Mouse (Mus musculus) neural tube, embryonic 11.5 days (tissue): ENCODE data around the gene Tbc1d19. TPM values are rescaled to one million over a fixed set of nuclear protein-coding genes. Genes with fewer than 3 reads are reported as not detected.

Source experiments
- ATAC-seq: fragments of 200-750 bp; cut with Nextera tagmentation; 2 replicates; pipeline ENCODE4 v1.8.0; 2017; ENCODE audit warnings: moderate number of reproducible peaks, mild to moderate bottlenecking, moderate TSS enrichment, moderate library complexity; ENCODE audit not compliant: insufficient read depth, low FRiP score, low TSS enrichment
- DNase-seq: peaks from one replicate; pipeline ENCODE4 v3.0.0-alpha.2; 2015; ENCODE audit warnings: low spot score
- H3K27ac ChIP-seq: fragments of 300-500 bp; sonication (generic); 2 replicates; pipeline ENCODE4 v1.5.1; 2014; ENCODE audit warnings: low read depth, mild to moderate bottlenecking, low read length
- H3K27me3 ChIP-seq: fragments of 300-500 bp; sonication (generic); 2 replicates; pipeline ENCODE4 v1.6.1; 2014; ENCODE audit warnings: mild to moderate bottlenecking, low read length, mixed read lengths; ENCODE audit not compliant: control insufficient read depth, insufficient read depth
- H3K36me3 ChIP-seq: fragments of 300-500 bp; sonication (generic); 2 replicates; pipeline ENCODE4 v1.6.1; 2014; ENCODE audit warnings: mild to moderate bottlenecking, low read length, moderate library complexity, mixed read lengths; ENCODE audit not compliant: control insufficient read depth, insufficient read depth
- H3K4me1 ChIP-seq: fragments of 300-500 bp; sonication (generic); 2 replicates; pipeline ENCODE4 v1.6.1; 2014; ENCODE audit warnings: low read length, mixed read lengths; ENCODE audit not compliant: control insufficient read depth, insufficient read depth
- H3K4me2 ChIP-seq: fragments of 300-500 bp; sonication (generic); 2 replicates; pipeline ENCODE4 v1.6.1; 2014; ENCODE audit warnings: low read depth, mild to moderate bottlenecking, moderate library complexity
- H3K4me3 ChIP-seq: fragments of 300-500 bp; sonication (generic); 2 replicates; pipeline ENCODE4 v1.5.1; 2014; ENCODE audit warnings: low read depth, low read length
- H3K9ac ChIP-seq: fragments of 300-500 bp; sonication (generic); 2 replicates; pipeline ENCODE4 v1.6.1; 2014; ENCODE audit warnings: mild to moderate bottlenecking, low read length
- H3K9me3 ChIP-seq: fragments of 300-500 bp; sonication (generic); 2 replicates; pipeline ENCODE4 v1.6.1; 2016; ENCODE audit warnings: low read length; ENCODE audit not compliant: control insufficient read depth
- WGBS: fragments of 180-500 bp; shearing (Covaris S2); extraction: QIAGEN DNeasy Blood & Tissue Kit; methylation state at CpG from one replicate; pipeline ENCODE4 v1.1.7; 2014; 5-methylcytosine and 5-hydroxymethylcytosine counted together
- polyA plus RNA-seq: library from polyadenylated mRNA; unstranded; fragments of >200 nt; fragmentation: Nextera tagmentation; extraction: Ambion mirVana; gene quantifications from 2 replicates; pipeline ENCODE4 v1.2.1, GENCODE M21; 2014

Gene Tbc1d19
- polyA plus RNA-seq, 1 experiment from 2014 or later: 65.0 TPM

DNA sequence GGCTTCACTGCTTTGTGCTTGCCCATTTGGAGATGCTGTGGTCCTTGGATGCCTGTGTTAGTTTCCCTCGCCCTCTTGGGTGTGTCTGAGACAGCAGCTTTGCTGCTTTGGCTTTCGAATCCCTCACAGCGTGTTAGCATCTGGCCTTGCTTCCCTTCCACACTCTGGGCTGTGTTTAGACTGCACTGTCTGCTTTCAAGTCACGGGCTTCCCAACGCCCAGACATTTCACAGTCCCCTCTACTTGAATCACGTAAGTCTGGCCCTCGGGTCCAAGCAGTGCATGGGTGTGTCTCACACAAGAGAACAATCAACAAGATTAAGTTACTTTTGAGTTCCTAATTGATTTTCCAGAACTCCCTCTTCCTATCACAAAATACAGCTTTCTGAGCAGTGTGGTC, 140.8 kb downstream of the Tbc1d19 start:
- WGBS: 60% methylated on average over 7 of the region's 7 CpGs
- no peak overlapping the region for H3K9ac ChIP-seq
- DNase-seq: no peak

GRCm38 (mm10) chr5:53953216-53953615, 143.8 kb downstream of the Tbc1d19 start:
- no peaks in the 10 kb centered on the region for H3K9me3 ChIP-seq
- no peaks in the 10 kb centered on the region for H3K4me1 ChIP-seq
- no peak overlapping the region for H3K4me3 ChIP-seq
- DNase-seq (no peak), ATAC-seq (no peak)
- H3K36me3 ChIP-seq: no peaks in the 10 kb centered on the region
- no peak overlapping the region for H3K9ac ChIP-seq
- H3K4me2 ChIP-seq: no peak overlapping the region
- no peaks in the 10 kb centered on the region for H3K27me3 ChIP-seq
- H3K27ac ChIP-seq: no peak overlapping the region

More for the DNA sequence above, 140.8 kb downstream of the Tbc1d19 start:
- Histone ChIP-seq H3K27ac (no peak overlapping the region), H3K4me2 (no peak overlapping the region), H3K4me1 (no peaks in the 10 kb centered on the region), H3K9me3 (no peaks in the 10 kb centered on the region), H3K36me3 (no peaks in the 10 kb centered on the region), H3K4me3 (no peak overlapping the region), H3K27me3 (no peaks in the 10 kb centered on the region)
- ATAC-seq: no peak

Other genes starting within 250 kb of the Tbc1d19 start
- 0.22 and 0.42 TPM in 2 replicates for gene Cckar, start 101.9 kb upstream of the Tbc1d19 start, polyA plus RNA-seq
- 22.7 and 25.3 TPM in 2 replicates for gene Stim2, start 188.9 kb downstream of the Tbc1d19 start, polyA plus RNA-seq